Mouse (Mus musculus): Measurements from ENCODE around the gene Il20ra.

- TF ChIP-seq POLR2A (IDR thresholded peaks at IDR 0.05; ENCODE audit: low read depth, low read length) = no peak
- TF ChIP-seq CTCF (IDR thresholded peaks at IDR 0.05; ENCODE audit: extremely low read depth, insufficient read length, insufficient replicate concordance, low read depth, low read length) = no peak
These were observed 53.1 kb downstream of the Il20ra start for GRCm38 (mm10) chr10:19765459-19765858.
